Mouse (Mus musculus): Measurements from ENCODE around the gene Med13. TPM values are rescaled to one million over a fixed set of nuclear protein-coding genes. Genes with fewer than 3 reads are reported as not detected.
"Not testable (repeated sequence)": the region's sequence is repeated elsewhere in the genome, so short reads cannot be mapped to it uniquely, and the experiment has no call there.

The Med13 gene
- total RNA-seq, 2 experiments from 2014 or later, result 60.3 to 68.0 TPM

DNA sequence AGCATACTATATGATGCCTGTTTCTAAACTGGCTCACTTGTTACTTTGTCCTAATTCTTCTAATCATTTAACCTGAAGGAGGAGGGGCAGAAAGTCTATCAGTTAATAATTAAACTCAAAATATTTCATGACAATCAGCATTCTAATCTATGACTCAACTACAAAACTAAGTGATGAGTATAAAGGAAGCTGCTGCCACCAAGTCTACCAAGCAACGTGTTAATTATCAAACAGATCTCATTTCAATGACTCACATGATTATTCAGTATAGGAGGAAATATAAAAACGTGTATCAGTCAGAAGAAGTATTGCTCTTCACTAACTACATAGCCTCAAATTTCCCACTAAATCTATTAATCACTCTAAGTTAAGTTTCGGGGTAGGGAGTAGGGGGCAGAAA, 10.9 kb downstream of the Med13 start:
- DNase-seq (ENCODE audit: low spot score in 2 of 2), result no peak
- intact Hi-C loops (cut with DNase I), result no loop called here

DNA sequence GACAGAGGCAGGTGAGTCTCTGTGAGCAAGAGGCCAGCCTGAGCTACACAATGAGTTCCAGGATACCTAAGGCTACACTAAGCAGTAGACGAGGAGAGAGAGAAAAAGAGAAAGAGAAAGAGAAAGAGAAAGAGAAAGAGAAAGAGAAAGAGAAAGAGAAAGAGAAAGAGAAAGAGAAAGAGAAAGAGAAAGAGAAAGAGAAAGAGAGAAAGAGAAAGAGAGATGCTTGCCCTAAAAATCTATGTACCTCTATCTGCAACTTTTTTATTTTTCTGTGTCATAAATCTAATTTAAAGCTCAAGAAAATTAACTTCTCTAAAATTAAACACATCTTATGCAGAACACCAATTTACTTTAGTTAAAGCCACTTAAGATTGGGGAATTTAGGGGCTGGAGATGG, 12.5 kb downstream of the Med13 start:
- intact Hi-C loops (cut with DNase I); DNase-seq (ENCODE audit: low spot score in 2 of 2): not testable (repeated sequence)

DNA sequence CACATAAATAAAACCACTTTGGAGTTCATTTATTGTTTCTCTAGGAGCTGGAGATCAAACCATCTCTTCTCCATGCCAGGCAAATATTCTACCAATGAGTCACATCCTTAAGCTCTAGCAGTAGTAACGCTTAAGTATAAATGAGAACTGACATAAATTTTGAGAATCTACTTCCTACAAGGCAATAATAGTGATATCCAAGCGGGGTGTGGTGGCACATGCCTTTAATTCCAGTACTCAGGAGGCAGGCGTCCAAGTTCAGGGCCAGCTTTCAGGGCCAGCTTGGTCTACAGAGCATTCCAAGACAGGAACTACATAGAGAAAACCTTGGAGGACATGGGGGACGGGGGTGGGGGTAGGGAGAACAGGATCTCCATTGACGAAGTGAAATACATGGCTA, 33.2 kb downstream of the Med13 start:
- DNase-seq (ENCODE audit: low spot score in 2 of 2), result no peak
- intact Hi-C loops (cut with DNase I), result no loop called here

DNA sequence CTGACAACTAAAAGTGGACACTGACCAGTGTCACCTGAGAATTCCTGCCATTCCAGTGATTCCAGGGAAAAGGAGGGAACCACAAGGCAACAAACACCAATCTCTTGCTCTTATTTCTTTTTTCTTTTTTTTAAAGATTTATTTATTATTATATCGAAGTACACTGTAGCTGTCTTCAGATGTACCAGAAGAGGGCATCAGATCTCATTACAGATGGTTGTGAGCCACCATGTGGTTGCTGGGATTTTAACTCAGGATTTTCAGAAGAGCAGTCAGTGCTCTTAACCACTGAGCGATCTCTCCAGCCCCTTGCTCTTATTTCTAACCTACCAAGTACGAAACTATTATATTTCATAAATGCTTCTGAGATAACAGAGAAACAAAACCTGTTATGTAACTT, 42.4 kb downstream of the Med13 start:
- DNase-seq (ENCODE audit: low spot score in 2 of 2); intact Hi-C loops (cut with DNase I): not testable (repeated sequence)

DNA sequence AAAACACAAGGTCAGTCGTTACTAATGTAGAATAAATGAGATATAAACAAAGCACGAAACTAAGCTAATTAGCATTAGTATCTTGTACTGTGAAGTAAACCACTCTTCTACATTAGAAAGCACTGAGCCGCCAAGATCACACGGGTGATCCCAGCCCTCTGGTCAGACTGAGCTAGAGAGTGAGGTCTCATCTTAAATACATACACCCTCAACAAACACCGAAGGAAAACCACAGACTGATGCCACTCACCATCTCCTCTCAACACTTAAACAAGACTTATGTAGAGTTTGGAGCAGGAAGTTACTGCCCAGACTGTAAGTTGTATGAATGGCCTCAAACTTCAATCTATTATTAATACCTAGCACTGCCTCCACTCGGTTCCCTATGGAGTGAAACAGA, 47.1 kb downstream of the Med13 start:
- intact Hi-C loops (cut with DNase I), result no loop called here
- DNase-seq (ENCODE audit: low spot score in 2 of 2), result no peak

DNA sequence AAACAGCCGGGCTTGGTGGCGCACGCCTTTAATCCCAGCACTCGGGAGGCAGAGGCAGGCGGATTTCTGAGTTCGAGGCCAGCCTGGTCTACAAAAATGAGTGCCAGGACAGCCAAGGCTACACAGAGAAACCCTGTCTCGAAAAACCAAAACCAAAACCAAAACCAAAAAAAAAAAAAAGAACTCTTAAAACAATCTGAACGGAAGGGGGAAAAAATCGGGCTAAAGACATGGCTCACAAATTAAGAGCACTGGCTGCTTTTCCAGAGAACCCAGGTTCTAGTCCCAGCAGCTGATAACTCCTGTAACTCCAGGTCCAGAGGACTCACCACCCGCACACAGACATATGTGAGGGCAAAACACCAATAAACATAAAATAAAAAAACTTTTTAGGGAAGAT, 65.2 kb downstream of the Med13 start:
- DNase-seq (ENCODE audit: low spot score in 2 of 2); intact Hi-C loops (cut with DNase I): not testable (repeated sequence)

DNA sequence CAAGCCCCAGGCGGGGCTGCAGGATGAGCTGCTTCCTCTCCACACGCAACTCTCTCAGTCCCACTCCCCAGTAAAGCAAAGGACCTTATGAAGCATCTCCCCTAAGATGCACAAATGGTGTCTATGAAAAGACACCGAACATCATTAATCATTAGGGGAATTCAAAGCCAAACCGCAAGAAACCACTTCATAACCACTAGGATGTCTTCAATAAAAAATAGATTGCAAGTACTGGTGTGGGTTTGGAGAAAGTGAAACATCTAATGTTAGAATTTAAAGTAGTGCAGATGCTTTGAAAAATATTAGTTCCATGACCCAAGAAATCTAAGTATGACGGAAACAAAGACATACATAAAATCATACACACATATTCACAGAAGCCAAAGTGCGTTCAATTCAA, 65.7 kb downstream of the Med13 start:
- DNase-seq (ENCODE audit: low spot score in 2 of 2), result no peak
- intact Hi-C loops (cut with DNase I), result no loop called here

DNA sequence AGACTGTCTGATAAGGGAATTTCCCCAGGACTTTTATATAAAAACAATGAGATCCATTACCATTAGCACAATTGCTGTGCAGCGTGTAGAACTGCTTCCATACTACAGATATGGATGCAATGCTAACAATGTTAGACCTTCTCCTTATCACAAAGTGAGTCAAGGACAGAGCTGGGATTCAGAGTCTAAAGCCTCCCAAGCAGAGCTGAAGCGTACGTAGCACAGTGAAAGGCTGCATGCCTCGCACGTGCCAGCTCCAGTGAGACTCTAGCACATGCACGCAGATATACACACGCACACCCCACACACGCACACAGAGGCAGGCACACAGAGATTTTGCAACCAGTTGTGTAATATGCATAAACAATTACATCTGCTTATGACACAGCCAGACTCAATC, 71.7 kb downstream of the Med13 start:
- intact Hi-C loops (cut with DNase I), result no loop called here
- no peak for DNase-seq (ENCODE audit: low spot score in 2 of 2)

DNA sequence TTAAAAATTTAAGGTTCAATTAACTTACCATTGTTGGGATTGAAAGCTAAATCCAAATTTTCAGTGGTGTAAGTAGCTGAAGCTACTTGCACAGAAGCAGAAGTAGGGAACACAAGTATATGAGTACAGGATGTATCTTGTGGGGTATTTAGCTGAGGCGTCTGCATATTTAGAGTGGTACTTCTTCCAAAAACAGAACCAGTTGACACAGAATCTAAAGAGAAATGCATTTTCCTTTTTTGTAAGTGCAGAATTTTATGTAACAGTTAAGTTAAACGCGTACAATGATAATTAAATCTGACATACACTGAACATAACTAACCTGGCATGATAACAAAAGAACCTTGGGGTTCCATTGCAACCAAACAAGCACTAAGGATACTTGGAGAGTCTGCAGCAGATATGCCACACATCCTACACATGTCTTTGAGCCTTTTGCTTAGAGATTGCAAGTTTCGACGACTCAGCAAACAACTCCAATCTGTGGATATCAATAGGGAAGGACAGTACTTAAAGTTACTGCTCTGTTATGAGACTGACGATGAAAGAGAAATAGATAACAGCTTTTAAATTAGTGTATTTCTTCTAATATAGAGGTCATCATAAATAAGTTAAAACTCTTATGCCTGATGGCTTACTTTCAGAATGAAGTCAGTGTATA, 78.8 kb downstream of the Med13 start:
- intact Hi-C loops (cut with DNase I), result no loop called here
- DNase-seq (ENCODE audit: low spot score in 2 of 2), result peak in 1 of 2 experiments; percentile 73

DNA sequence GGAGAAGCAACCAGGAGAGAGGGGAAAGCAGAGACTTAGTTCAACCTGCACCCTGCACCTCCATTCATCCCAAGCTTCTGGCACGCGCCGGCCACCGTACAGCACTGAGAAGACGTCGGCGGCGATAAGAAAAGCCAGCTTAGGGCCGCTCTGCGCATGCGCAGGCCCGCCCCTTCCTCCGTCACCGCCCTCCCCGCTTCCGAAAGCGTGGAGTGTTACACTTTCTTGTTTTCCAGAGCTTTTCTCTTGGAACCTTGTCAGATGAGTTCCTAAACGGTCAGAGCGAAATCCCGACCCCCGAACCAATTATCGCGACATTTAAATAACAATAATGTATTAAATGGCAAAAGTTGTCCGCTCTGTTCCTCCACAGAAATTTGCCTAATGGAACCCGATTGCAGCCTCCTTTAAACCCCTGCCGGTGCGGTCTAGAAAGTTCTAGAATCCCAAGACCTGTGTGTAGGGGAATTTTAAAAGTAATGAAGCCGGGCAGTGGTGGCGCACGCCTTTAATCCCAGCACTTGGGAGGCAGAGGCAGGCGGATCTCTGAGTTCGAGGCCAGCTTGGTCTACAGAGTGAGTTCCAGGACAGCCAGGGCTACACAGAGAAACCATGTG, 99.8 kb downstream of the Med13 start, which contains the start of gene Ints2:
TSS of gene Ints2 (minus strand) at position 116 of the 617 bp plus-strand sequence.
- peak; percentile 97 for DNase-seq (ENCODE audit: low spot score in 2 of 2)
- intact Hi-C loops (cut with DNase I), result loop anchor here (5.0 to 10.0 kb wide), 2 partner anchors 100 to 177 kb away; partner anchors contain the start of gene Med13

DNA sequence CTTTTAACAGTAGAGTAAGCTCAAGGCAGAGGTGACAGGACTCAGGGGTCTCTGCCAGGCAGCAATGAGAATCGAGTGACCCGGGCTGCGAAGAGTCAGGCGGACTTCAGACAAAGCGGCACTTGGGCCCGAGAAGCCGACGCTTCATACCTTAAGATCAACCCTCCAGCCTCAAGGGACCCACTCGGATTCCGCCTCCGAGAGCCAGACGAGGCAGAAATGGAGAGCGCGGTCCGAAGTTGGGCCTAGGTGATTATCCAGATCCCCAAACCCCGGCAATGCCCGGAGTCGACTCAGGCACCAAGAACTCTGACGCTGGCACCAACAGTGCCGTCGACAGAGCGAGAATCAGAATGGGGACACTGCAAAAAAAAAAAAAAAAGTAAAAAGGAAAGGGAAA, 100.3 kb downstream of the Med13 start:
- DNase-seq (ENCODE audit: low spot score in 2 of 2), result no peak
- intact Hi-C loops (cut with DNase I), result loop anchor here (5.0 to 10.0 kb wide), 2 partner anchors 100 to 178 kb away; partner anchors contain the start of gene Med13

DNA sequence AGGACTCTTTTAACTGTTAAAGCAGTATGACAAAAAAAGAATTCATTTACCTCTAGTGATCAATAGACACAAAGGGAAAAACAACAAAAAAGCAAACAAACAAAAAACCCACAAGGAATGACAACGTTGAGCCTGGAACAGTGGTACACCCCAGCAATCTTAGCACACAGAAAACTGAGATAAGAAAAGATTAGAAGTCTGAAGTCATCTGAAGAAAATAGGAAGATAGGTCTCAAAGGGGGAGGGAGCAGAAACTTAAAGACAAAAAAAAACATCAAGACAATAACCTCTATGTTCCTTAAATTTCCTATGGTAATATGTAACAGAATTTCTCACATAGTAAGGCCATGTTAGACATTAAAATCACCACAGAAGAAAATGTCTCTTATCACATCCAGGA, 104.1 kb downstream of the Med13 start:
- DNase-seq (ENCODE audit: low spot score in 2 of 2), result no peak
- intact Hi-C loops (cut with DNase I), result loop anchor here (10.0 kb wide), 1 partner anchor 181 kb away; no protein-coding TSS in a partner anchor

DNA sequence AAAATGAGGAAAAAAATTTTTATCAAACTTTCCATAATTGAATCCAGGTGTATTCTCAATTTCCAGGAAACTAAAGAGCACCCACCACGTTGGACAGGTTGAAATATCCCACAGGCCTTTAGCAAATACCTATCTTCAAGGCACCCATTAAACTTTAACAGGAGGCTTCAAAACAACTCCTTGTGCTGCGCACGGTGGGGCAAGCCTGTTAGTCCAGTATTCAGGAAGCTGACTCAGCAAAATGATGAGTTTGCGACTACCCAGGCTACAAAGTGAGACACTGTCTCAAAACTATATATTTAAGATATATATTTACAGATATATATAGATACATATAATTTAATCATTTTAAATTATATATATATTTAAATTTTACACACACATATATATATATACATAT, 125.0 kb downstream of the Med13 start:
- DNase-seq (ENCODE audit: low spot score in 2 of 2), result no peak
- intact Hi-C loops (cut with DNase I), result no loop called here

DNA sequence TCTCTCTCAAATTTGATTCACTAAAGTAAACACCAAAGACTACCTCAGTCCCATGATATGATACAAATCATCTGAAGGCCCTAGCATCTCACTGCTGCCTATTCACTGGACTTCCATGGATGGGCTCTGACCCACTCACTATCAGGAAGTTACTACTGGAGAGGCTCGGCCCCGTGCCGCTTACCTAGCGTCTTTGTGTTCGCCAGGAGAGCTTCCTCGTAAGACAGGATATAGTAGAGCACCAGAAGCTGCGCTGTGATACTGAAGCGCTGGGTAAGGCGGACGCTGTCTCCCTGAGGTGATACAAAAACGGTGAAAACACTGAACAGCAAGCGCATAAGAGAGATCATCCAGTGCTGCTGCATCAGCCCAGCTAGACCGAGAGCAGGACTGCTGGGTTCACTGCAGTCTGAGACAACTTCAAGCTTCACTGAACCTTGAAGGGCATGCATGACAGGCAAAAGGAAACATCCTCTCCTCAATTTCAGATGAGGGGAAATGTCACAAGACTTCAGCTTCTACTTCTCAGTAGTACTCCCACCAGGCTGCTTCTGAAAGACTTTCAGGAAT, 125.5 kb downstream of the Med13 start:
- no peak for DNase-seq (ENCODE audit: low spot score in 2 of 2)
- intact Hi-C loops (cut with DNase I), result no loop called here

DNA sequence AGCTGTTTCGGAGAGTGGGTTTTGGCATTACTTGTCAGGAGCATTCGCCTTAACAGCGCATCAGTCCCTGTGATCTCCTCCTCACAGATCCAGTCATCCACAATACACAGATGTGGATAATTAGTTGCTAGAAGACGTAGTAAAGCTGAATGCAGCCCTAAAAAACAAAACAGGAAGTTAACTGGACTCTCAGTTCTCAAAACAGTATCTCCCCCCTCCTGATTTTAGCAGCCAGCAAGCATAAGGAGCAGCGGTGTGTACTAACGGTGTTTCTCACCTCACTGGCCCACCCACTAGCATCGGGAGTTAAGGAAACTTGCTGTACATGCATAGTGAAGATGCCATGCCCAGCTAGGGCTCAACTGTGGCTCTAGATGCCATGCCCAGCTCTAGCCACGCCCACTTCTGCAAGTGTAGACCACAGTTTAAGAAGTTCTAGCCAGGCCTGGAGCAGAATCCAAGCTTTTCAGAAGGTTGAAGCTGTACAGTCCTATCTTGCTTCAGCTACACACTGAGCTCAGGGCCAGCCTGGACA, 130.7 kb downstream of the Med13 start:
- no peak for DNase-seq (ENCODE audit: low spot score in 2 of 2)
- intact Hi-C loops (cut with DNase I), result no loop called here

DNA sequence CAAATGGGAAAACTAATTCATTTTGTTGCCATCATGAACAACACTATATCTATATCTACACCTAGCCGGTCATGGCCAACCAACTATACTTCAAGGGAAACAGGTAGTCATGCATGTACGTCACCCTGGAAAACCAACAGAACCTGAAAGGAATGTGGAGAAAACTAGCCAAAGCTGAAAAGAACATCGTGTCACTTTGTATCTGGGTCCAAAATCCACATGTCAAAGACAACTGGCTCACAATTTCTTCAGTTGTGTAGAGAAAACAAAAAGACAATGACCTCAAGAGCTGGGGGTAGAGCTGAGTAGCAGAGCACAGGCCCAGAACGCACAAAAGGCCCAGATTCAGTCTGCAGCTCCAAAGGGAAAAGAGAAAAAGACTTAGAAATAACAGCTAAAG, 131.6 kb downstream of the Med13 start:
- no peak for DNase-seq (ENCODE audit: low spot score in 2 of 2)
- intact Hi-C loops (cut with DNase I), result no loop called here

Other genes starting within 250 kb of the Med13 start
- 1 to 10 TPM in 1 of 2 experiments, under 1 TPM in 1; 0.40 to 1.6 TPM for gene Brip1, start 156.4 kb downstream of the Med13 start, total RNA-seq (2021)
- 10 to 100 TPM; 23.4 to 26.3 TPM for gene Ints2, start 100.0 kb downstream of the Med13 start, total RNA-seq (2021)
- gene Rnft1, start 127.1 kb upstream of the Med13 start, total RNA-seq (2021), result 10 to 100 TPM; 24.4 to 25.3 TPM
- 10 to 100 TPM; 38.5 to 38.7 TPM for gene Rps6kb1, start 187.2 kb upstream of the Med13 start, total RNA-seq (2021)
- gene Tubd1, start 187.4 kb upstream of the Med13 start, total RNA-seq (2021), result 1 to 10 TPM; 6.7 to 7.2 TPM

Data from left cerebral cortex, postnatal 14 days (tissue).